Mouse (Mus musculus): ENCODE results near the gene Entpd6.
A peak's percentile ranks its signal among the peaks of the same experiment; 100 is the strongest.

Entpd6 gene

GRCm38 (mm10) chr2:150787234-150787771 is 38.5 kb downstream of the Entpd6 start:
- DNase-seq: no peak

GRCm38 (mm10) chr2:150788768-150789550 is 40.1 kb downstream of the Entpd6 start:
- peak; percentile 79 for DNase-seq

GRCm38 (mm10) chr2:150793320-150793719 is 44.5 kb downstream of the Entpd6 start:
- DNase-seq: no peak

GRCm38 (mm10) chr2:150798084-150798483 is 49.2 kb downstream of the Entpd6 start:
- DNase-seq: no peak

- no peak for DNase-seq
These were observed 51.8 kb downstream of the Entpd6 start for GRCm38 (mm10) chr2:150800616-150801015.

GRCm38 (mm10) chr2:150803035-150803434 is 54.2 kb downstream of the Entpd6 start:
- DNase-seq: no peak

- no peak for DNase-seq
These were observed 59.5 kb downstream of the Entpd6 start for GRCm38 (mm10) chr2:150808381-150808780.

GRCm38 (mm10) chr2:150808812-150809211 is 60.0 kb downstream of the Entpd6 start:
- no peak for DNase-seq

- DNase-seq: no peak
These were observed 61.8 kb downstream of the Entpd6 start for GRCm38 (mm10) chr2:150810603-150811002.

GRCm38 (mm10) chr2:150812816-150813215 is 64.0 kb downstream of the Entpd6 start:
- no peak for DNase-seq

GRCm38 (mm10) chr2:150816676-150817402 is 68.0 kb downstream of the Entpd6 start:
- no peak for DNase-seq

GRCm38 (mm10) chr2:150818742-150819141 is 69.9 kb downstream of the Entpd6 start:
- DNase-seq: no peak

GRCm38 (mm10) chr2:150820720-150821119 is 71.9 kb downstream of the Entpd6 start:
- DNase-seq: no peak

All from kidney, adult 11 months (tissue).